Mouse (Mus musculus) stomach, postnatal 0 days (tissue): Measurements from ENCODE around the gene Glt8d2. TPM values are rescaled to one million over a fixed set of nuclear protein-coding genes. Genes with fewer than 3 reads are reported as not detected.
"Not testable (repeated sequence)": the region's sequence is repeated elsewhere in the genome, so short reads cannot be mapped to it uniquely, and the experiment has no call there.

Experiments
- ATAC-seq: fragments of 200-750 bp; cut with Nextera tagmentation; 2 replicates; pipeline ENCODE4 v1.8.0; 2017; ENCODE audit not compliant: low FRiP score, low TSS enrichment
- DNase-seq: peaks from one replicate; pipeline ENCODE4 v3.0.0-alpha.2; 2016; ENCODE audit warnings: low spot score
- H3K27ac ChIP-seq: fragments of 300-500 bp; sonication (generic); replicated peaks from 2 replicates; pipeline ENCODE4 v1.5.1; 2014; ENCODE audit warnings: mild to moderate bottlenecking, control low read depth
- H3K27me3 ChIP-seq: fragments of 300-500 bp; sonication (generic); 2 replicates; pipeline ENCODE4 v1.6.1; 2014; ENCODE audit warnings: low read length; ENCODE audit not compliant: control insufficient read depth, insufficient read depth
- H3K36me3 ChIP-seq: fragments of 300-500 bp; sonication (generic); 2 replicates; pipeline ENCODE4 v1.6.1; 2014; ENCODE audit warnings: low read length, mixed read lengths; ENCODE audit not compliant: control insufficient read depth, insufficient read depth
- H3K4me1 ChIP-seq: fragments of 300-500 bp; sonication (generic); replicated peaks from 2 replicates; pipeline ENCODE4 v1.6.1; 2014; ENCODE audit warnings: antibody characterized with exemption; ENCODE audit not compliant: control insufficient read depth, insufficient read depth
- H3K4me2 ChIP-seq: fragments of 300-500 bp; sonication (generic); replicated peaks from 2 replicates; pipeline ENCODE4 v1.6.1; 2014; ENCODE audit warnings: low read depth, mild to moderate bottlenecking, control low read depth, moderate library complexity
- H3K4me3 ChIP-seq: fragments of 300-500 bp; sonication (generic); 2 replicates; pipeline ENCODE4 v1.5.1; 2014; ENCODE audit warnings: low read depth, low read length, control low read depth
- H3K9ac ChIP-seq: fragments of 300-500 bp; sonication (generic); 2 replicates; pipeline ENCODE4 v1.6.1; 2014; ENCODE audit warnings: mild to moderate bottlenecking, low read length, control low read depth, mixed read lengths
- H3K9me3 ChIP-seq: fragments of 300-500 bp; sonication (generic); 2 replicates; pipeline ENCODE4 v1.6.1; 2016; ENCODE audit warnings: low read length; ENCODE audit not compliant: control insufficient read depth
- CTCF ChIP-seq: IDR thresholded peaks from 2 replicates; pipeline ENCODE4 v1.5.1; 2016; ENCODE audit warnings: antibody characterized with exemption, low read depth, mild to moderate bottlenecking, moderate library complexity
- EP300 ChIP-seq: optimal IDR thresholded peaks from 2 replicates; pipeline ENCODE3; 2016; ENCODE audit warnings: antibody characterized with exemption
- WGBS: fragments of 180-500 bp; shearing (Covaris S2); extraction: QIAGEN DNeasy Blood & Tissue Kit; methylation state at CpG from one replicate; pipeline ENCODE4 v1.1.7; 2014; 5-methylcytosine and 5-hydroxymethylcytosine counted together
- polyA plus RNA-seq: library from polyadenylated mRNA; unstranded; fragments of >200 nt; fragmentation: Nextera tagmentation; extraction: Ambion mirVana; gene quantifications from 2 replicates; pipeline ENCODE4 v1.2.1, GENCODE M21; 2015

The Glt8d2 gene
- polyA plus RNA-seq, 1 experiment from 2014 or later = 3.0 TPM

- DNase-seq (no peak), ATAC-seq (no peak; the same call in 1 of the 2 replicates)
- Histone ChIP-seq H3K27ac (peak overlapping the region; percentile 96), H3K9ac (peak overlapping the region; percentile 82), H3K9me3 (no peaks in the 10 kb centered on the region), H3K4me2 (peak overlapping the region; percentile 83), H3K27me3 (no peaks in the 10 kb centered on the region), H3K36me3 (no peaks in the 10 kb centered on the region), H3K4me1 (peaks cover 2% of the 10 kb centered on the region), H3K4me3 (peak overlapping the region; percentile 74)
- no peak for TF ChIP-seq CTCF
- TF ChIP-seq EP300 = no peak
- 7% methylated on average over 11 of the region's 11 CpGs for WGBS
Measured at GRCm38 (mm10) chr10:82629111-82629585, 61.3 kb downstream of the Glt8d2 start.

- H3K9me3 ChIP-seq, H3K4me1 ChIP-seq, DNase-seq, H3K27me3 ChIP-seq, H3K36me3 ChIP-seq: not testable (repeated sequence)
- ATAC-seq = peak; percentile 44; the same call in 1 of the 2 replicates
- WGBS = 4% methylated on average over 2 of the region's 2 CpGs
- peak overlapping the region; percentile 76 for H3K27ac ChIP-seq
- H3K4me2 ChIP-seq = peak overlapping the region; percentile 64
- H3K4me3 ChIP-seq = peak overlapping the region; percentile 67
- H3K9ac ChIP-seq = peak overlapping the region; percentile 87; the same call in 1 of the 2 replicates
Measured at GRCm38 (mm10) chr10:82623553-82623932, 66.9 kb downstream of the Glt8d2 start.

GRCm38 (mm10) chr10:82622671-82623552 is 67.5 kb downstream of the Glt8d2 start, which contains the start of gene 1190007I07Rik:
TSS of gene 1190007I07Rik (minus strand) at chr10:82623228.
- DNase-seq (peak; percentile 93), ATAC-seq (peak; percentile 94)
- no peaks in the 10 kb centered on the region for H3K27me3 ChIP-seq
- H3K4me2 ChIP-seq = peak within 1 kb of the TSS; percentile 64
- no peaks in the 10 kb centered on the region for H3K36me3 ChIP-seq
- no peaks in the 10 kb centered on the region for H3K4me1 ChIP-seq
- peak within 1 kb of the TSS; percentile 67 for H3K4me3 ChIP-seq
- H3K9ac ChIP-seq = peak within 1 kb of the TSS; percentile 87
- WGBS = 1% methylated on average over 52 of the region's 61 CpGs
- peak within 1 kb of the TSS; percentile 76 for H3K27ac ChIP-seq
- TF ChIP-seq EP300 (no peak), CTCF (peak; percentile 24; the same call in 1 of the 2 replicates)
- H3K9me3 ChIP-seq = no peaks in the 10 kb centered on the region

- no peak for DNase-seq
- Histone ChIP-seq H3K4me1 (no peaks in the 10 kb centered on the region), H3K9ac (peak overlapping the region; percentile 87), H3K4me3 (peak overlapping the region; percentile 67), H3K27ac (no peak overlapping the region; the same call in 1 of the 2 replicates), H3K27me3 (no peaks in the 10 kb centered on the region), H3K4me2 (peak overlapping the region; percentile 64), H3K36me3 (no peaks in the 10 kb centered on the region), H3K9me3 (no peaks in the 10 kb centered on the region)
- TF ChIP-seq CTCF (no peak), EP300 (no peak)
- ATAC-seq = no peak
- WGBS = 20% methylated on average over 9 of the region's 9 CpGs
Measured at GRCm38 (mm10) chr10:82622235-82622634, 68.2 kb downstream of the Glt8d2 start.

Other genes with a start within 250 kb of the Glt8d2 start
- not detected in 2 replicates for gene Gm1553, start 198.0 kb downstream of the Glt8d2 start, polyA plus RNA-seq
- gene 1190007I07Rik, start 67.4 kb downstream of the Glt8d2 start, polyA plus RNA-seq = 37.5 and 38.0 TPM in 2 replicates
- 56.9 and 60.2 TPM in 2 replicates for gene Tdg, start 60.8 kb downstream of the Glt8d2 start, polyA plus RNA-seq
- gene Hcfc2, start 5.5 kb upstream of the Glt8d2 start, polyA plus RNA-seq = 18.8 and 19.2 TPM in 2 replicates
- gene Nfyb, start 73.5 kb upstream of the Glt8d2 start, polyA plus RNA-seq = 20.3 and 23.8 TPM in 2 replicates
- 61.9 TPM in 2 replicates for gene Txnrd1, start 143.3 kb upstream of the Glt8d2 start, polyA plus RNA-seq
- gene Eid3, start 176.0 kb upstream of the Glt8d2 start, polyA plus RNA-seq = 0.36 and 0.38 TPM in 2 replicates